Mouse (Mus musculus): ENCODE measurements at regions not wholly inside any gene's neighbourhood (a gene's known extent, or its start where the extent isn't known, plus 50 kb on each side); places are given as distances from the start of the nearest gene placed in this dataset.

DNA sequence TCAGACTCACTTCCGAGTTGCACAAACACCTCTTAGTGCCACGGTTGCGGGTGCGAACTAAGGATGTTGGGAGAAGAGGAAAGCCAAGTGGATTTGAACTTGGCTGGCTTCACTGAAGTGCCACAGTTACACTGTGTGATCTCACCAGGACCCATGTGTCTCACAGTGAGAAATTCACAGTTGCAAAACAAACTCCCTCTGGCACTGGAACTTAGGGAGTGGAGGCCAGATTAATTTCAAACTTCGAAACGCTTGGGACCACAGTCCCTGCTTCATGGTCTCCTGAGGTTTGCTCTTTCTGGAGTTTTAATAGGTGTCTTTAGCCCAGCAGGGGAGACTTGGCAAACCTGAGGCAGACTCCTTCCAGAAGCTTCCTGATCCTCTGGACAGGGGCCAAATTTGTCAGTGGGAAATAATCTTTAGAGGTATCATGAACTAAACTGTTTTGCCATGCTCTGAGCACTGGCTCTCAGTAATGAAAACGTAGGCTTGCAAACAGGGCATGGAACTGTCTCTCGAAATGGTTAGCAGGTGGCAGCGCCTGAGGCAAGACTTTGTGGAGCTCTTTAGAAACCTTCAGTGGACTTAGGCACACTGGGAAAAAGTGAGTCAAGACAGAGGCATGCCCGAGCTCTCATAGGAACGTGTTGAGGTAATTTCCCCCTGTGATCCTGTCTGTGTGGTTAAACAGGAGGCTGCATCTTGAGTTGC lies 121.2 kb upstream of the Gm5148 start:
- Histone ChIP-seq H3K27me3 (replicated peaks) (no peaks in the 10 kb centered on the region), H3K27ac (peak overlapping the region; percentile 40), H3K4me1 (peaks cover 13% of the 10 kb centered on the region; the same call in 1 of the 2 replicates), H3K36me3 (no peaks in the 10 kb centered on the region), H3K4me3 (replicated peaks) (no peak overlapping the region), H3K9me3 (no peaks in the 10 kb centered on the region), H3K4me2 (no peak overlapping the region), H3K9ac (no peak overlapping the region)
- ATAC-seq (ENCODE audit: insufficient read depth, low FRiP score, low read depth): no peak
- 74% methylated on average over 11 of the region's 11 CpGs for WGBS

DNA sequence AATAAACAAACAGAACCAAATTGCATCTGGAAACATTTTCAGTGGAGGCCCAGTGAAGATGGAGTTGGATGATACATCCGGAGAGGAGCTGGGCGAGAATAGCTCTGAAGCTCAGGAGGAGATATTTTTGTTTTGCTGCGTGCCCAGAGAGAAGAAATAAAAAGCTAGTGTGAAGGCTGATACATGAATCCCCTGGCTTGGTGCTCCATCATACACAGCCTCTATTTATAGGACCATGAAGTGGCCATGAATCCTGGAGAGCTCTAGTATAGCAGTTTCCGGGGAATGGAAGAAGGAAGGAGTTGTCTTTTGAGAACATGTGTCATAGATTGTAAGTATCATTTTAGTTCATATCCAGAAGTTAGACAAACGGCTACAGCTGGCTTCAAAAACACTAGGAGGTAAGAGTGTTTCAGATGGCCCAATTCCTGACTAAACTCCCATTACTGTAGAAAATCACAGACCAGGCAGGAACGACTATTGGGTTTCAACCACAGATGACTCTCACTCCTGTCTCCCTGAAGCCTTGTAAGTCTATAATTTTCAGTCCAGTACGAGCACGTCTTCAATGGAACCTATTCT lies 120.5 kb upstream of the Gm5148 start:
- H3K27ac ChIP-seq: peak overlapping the region; percentile 9
- 78% methylated on average over 8 of the region's 8 CpGs for WGBS
- ATAC-seq (ENCODE audit: insufficient read depth, low FRiP score, low read depth): no peak

GRCm38 (mm10) chr3:37842289-37842688 lies 118.0 kb upstream of the Gm5148 start:
- H3K4me2 ChIP-seq: no peak overlapping the region
- peak overlapping the region; percentile 32; the same call in 1 of the 2 replicates for H3K27ac ChIP-seq
- H3K4me3 ChIP-seq (replicated peaks): no peak overlapping the region
- no peaks in the 10 kb centered on the region for H3K36me3 ChIP-seq
- ATAC-seq (ENCODE audit: insufficient read depth, low FRiP score, low read depth): no peak
- no peak overlapping the region for H3K9ac ChIP-seq
- no peaks in the 10 kb centered on the region for H3K27me3 ChIP-seq (replicated peaks)
- WGBS: 32% methylated on average over 7 of the region's 7 CpGs
- H3K9me3 ChIP-seq: no peaks in the 10 kb centered on the region
- peaks cover 13% of the 10 kb centered on the region; the same call in 1 of the 2 replicates for H3K4me1 ChIP-seq

More for the DNA sequence above, 120.5 kb upstream of the Gm5148 start:
- Histone ChIP-seq H3K4me2 (no peak overlapping the region), H3K4me3 (replicated peaks) (no peak overlapping the region), H3K36me3 (no peaks in the 10 kb centered on the region), H3K4me1 (peaks cover 13% of the 10 kb centered on the region; the same call in 1 of the 2 replicates), H3K9me3 (no peaks in the 10 kb centered on the region), H3K27me3 (replicated peaks) (no peaks in the 10 kb centered on the region), H3K9ac (no peak overlapping the region)

- 73% methylated on average over 11 of the region's 11 CpGs for WGBS
- no peak overlapping the region for H3K4me2 ChIP-seq
- H3K36me3 ChIP-seq: no peaks in the 10 kb centered on the region
- no peak overlapping the region for H3K9ac ChIP-seq
- H3K27me3 ChIP-seq (replicated peaks): no peaks in the 10 kb centered on the region
- no peak for ATAC-seq (ENCODE audit: insufficient read depth, low FRiP score, low read depth)
- H3K9me3 ChIP-seq: no peaks in the 10 kb centered on the region
- H3K4me3 ChIP-seq (replicated peaks): no peak overlapping the region
- H3K27ac ChIP-seq: peak overlapping the region; percentile 54; the same call in 1 of the 2 replicates
- H3K4me1 ChIP-seq: no peaks in the 10 kb centered on the region
Observed at GRCm38 (mm10) chr3:37838896-37839295, 114.6 kb upstream of the Gm5148 start.

GRCm38 (mm10) chr3:37836749-37837148 lies 112.5 kb upstream of the Gm5148 start:
- ATAC-seq (ENCODE audit: insufficient read depth, low FRiP score, low read depth): no peak
- no peaks in the 10 kb centered on the region for H3K27me3 ChIP-seq (replicated peaks)
- H3K4me3 ChIP-seq (replicated peaks): no peak overlapping the region
- no peaks in the 10 kb centered on the region for H3K9me3 ChIP-seq
- H3K36me3 ChIP-seq: no peaks in the 10 kb centered on the region
- no peaks in the 10 kb centered on the region for H3K4me1 ChIP-seq
- no peak overlapping the region for H3K4me2 ChIP-seq
- H3K27ac ChIP-seq: no peak overlapping the region
- WGBS: 62% methylated on average over 5 of the region's 5 CpGs
- H3K9ac ChIP-seq: no peak overlapping the region

- no peak overlapping the region for H3K4me2 ChIP-seq
- no peak overlapping the region for H3K9ac ChIP-seq
- no peak for ATAC-seq (ENCODE audit: insufficient read depth, low FRiP score, low read depth)
- no peaks in the 10 kb centered on the region for H3K36me3 ChIP-seq
- no peaks in the 10 kb centered on the region for H3K4me1 ChIP-seq
- no peaks in the 10 kb centered on the region for H3K27me3 ChIP-seq (replicated peaks)
- 73% methylated on average over 2 of the region's 2 CpGs for WGBS
- H3K27ac ChIP-seq: no peak overlapping the region
- H3K9me3 ChIP-seq: no peaks in the 10 kb centered on the region
- H3K4me3 ChIP-seq (replicated peaks): no peak overlapping the region
Observed at GRCm38 (mm10) chr3:37835687-37836086, 111.4 kb upstream of the Gm5148 start.

DNA sequence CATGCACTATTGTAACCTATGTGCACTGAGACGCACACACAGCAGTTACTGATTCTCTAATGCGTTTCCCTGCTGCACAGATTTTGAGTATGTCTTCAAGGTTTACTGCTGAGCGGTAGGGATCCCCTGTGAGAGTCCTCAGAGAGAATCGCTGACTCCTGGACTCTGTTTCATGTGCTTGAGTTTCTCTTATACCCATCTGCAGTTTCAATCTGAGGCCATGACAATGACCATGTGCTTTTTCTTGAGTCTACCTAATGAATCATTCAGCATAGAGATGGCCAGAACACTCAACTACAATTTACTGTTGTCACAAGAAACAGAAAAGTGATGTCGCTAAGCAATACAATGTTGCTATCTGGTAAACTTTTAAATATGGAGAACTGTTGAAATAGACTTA lies 110.8 kb upstream of the Gm5148 start:
- ATAC-seq (ENCODE audit: insufficient read depth, low FRiP score, low read depth): no peak
- no peak overlapping the region for H3K27ac ChIP-seq
- 66% methylated on average over 5 of the region's 5 CpGs for WGBS

GRCm38 (mm10) chr3:37834626-37835025 lies 110.3 kb upstream of the Gm5148 start:
- Histone ChIP-seq H3K9ac (no peak overlapping the region), H3K36me3 (no peaks in the 10 kb centered on the region), H3K4me2 (no peak overlapping the region), H3K27ac (0 out of 2 replicates have a peak overlapping the region, but pooled peaks have one; percentile 44), H3K9me3 (no peaks in the 10 kb centered on the region), H3K4me3 (replicated peaks) (no peak overlapping the region), H3K27me3 (replicated peaks) (no peaks in the 10 kb centered on the region), H3K4me1 (no peaks in the 10 kb centered on the region)
- 34% methylated on average over 3 of the region's 3 CpGs for WGBS
- ATAC-seq (ENCODE audit: insufficient read depth, low FRiP score, low read depth): no peak

More for the DNA sequence above, 110.8 kb upstream of the Gm5148 start:
- Histone ChIP-seq H3K36me3 (no peaks in the 10 kb centered on the region), H3K4me3 (replicated peaks) (no peak overlapping the region), H3K4me2 (no peak overlapping the region), H3K27me3 (replicated peaks) (no peaks in the 10 kb centered on the region), H3K9me3 (no peaks in the 10 kb centered on the region), H3K4me1 (no peaks in the 10 kb centered on the region), H3K9ac (no peak overlapping the region)

GRCm38 (mm10) chr3:37833387-37833786 lies 109.1 kb upstream of the Gm5148 start:
- no peak for ATAC-seq (ENCODE audit: insufficient read depth, low FRiP score, low read depth)
- Histone ChIP-seq H3K36me3 (no peaks in the 10 kb centered on the region), H3K4me1 (no peaks in the 10 kb centered on the region), H3K9ac (no peak overlapping the region), H3K27me3 (replicated peaks) (no peaks in the 10 kb centered on the region), H3K4me2 (no peak overlapping the region), H3K4me3 (replicated peaks) (no peak overlapping the region), H3K9me3 (no peaks in the 10 kb centered on the region), H3K27ac (no peak overlapping the region)
- WGBS: 76% methylated on average over 4 of the region's 4 CpGs

DNA sequence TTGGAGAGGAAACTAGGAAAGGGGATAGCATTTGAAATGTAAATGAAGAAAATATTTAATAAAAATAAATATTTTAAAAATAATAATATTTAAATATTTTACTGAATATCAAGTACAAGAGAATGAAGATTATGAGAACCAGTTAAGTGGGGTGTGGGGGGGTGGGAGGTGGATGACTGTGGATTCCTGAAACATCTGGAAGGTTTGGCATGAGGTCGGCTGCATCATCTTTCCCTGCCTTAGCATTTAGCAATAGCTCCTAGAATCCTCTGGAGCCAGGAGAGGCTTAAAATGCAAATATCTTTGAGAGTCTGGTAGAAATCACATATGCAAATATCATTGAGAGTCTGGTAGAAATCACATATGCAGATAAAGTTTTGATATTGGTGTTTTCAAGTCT lies 103.3 kb upstream of the Gm5148 start:
- no peak overlapping the region for H3K9ac ChIP-seq
- no peak overlapping the region for H3K27ac ChIP-seq
- no peaks in the 10 kb centered on the region for H3K27me3 ChIP-seq (replicated peaks)
- H3K4me1 ChIP-seq: no peaks in the 10 kb centered on the region
- no peak overlapping the region for H3K4me3 ChIP-seq (replicated peaks)
- no peaks in the 10 kb centered on the region for H3K9me3 ChIP-seq
- ATAC-seq (ENCODE audit: insufficient read depth, low FRiP score, low read depth): no peak
- H3K4me2 ChIP-seq: no peak overlapping the region
- no peaks in the 10 kb centered on the region for H3K36me3 ChIP-seq
- 48% methylated on average over 1 of the region's 1 CpGs for WGBS

DNA sequence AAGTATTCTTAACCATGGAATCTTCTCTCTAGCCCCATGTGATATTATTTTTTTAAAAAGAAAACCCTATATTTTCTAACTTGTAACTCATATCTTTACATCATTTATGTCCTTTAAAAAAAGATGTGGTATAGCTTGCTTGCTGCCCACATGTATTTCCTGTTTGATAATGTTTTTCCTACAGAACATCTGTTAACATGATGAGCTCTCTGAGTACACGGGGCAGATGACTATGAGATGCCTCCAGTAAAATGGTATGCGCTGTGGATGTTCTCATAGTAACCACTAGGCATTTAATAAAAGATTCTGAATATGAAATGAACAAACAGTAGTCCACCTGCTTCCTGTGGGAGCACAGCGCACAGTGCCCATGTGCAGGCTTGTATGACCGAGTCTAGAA lies 101.3 kb upstream of the Gm5148 start:
- Histone ChIP-seq H3K4me2 (no peak overlapping the region), H3K27ac (no peak overlapping the region), H3K9me3 (no peaks in the 10 kb centered on the region), H3K9ac (no peak overlapping the region), H3K4me3 (replicated peaks) (no peak overlapping the region), H3K36me3 (no peaks in the 10 kb centered on the region), H3K4me1 (no peaks in the 10 kb centered on the region), H3K27me3 (replicated peaks) (no peaks in the 10 kb centered on the region)
- WGBS: 89% methylated on average over 4 of the region's 4 CpGs
- no peak for ATAC-seq (ENCODE audit: insufficient read depth, low FRiP score, low read depth)

- WGBS: 94% methylated on average over 5 of the region's 5 CpGs
- ATAC-seq (ENCODE audit: insufficient read depth, low FRiP score, low read depth): no peak
Observed at GRCm38 (mm10) chr3:37824681-37825080, 100.4 kb upstream of the Gm5148 start.

More at GRCm38 (mm10) chr3:37824681-37825080, 100.4 kb upstream of the Gm5148 start:
- Histone ChIP-seq H3K4me3 (replicated peaks) (no peak overlapping the region), H3K9me3 (no peaks in the 10 kb centered on the region), H3K27ac (no peak overlapping the region), H3K36me3 (no peaks in the 10 kb centered on the region), H3K9ac (no peak overlapping the region), H3K27me3 (replicated peaks) (no peaks in the 10 kb centered on the region), H3K4me2 (no peak overlapping the region), H3K4me1 (no peaks in the 10 kb centered on the region)
